Mouse (Mus musculus) liver, embryonic 14.5 days (tissue): Measurements from ENCODE around the gene Kif3a. TPM values are rescaled to one million over a fixed set of nuclear protein-coding genes. Genes with fewer than 3 reads are reported as not detected.

ENCODE experiments used
- ATAC-seq: fragments of 200-750 bp; cut with Nextera tagmentation; 2 replicates; pipeline ENCODE4 v1.8.0; 2017; ENCODE audit warnings: moderate number of reproducible peaks, mild to moderate bottlenecking, moderate library complexity; ENCODE audit not compliant: insufficient read depth
- DNase-seq, 3 experiments: peaks; one replicate each; pipeline ENCODE4 v3.0.0-alpha.2; 2012 to 2013; ENCODE audit warnings: low read depth in 3 of 3, low spot score in 3 of 3
- H3K27ac ChIP-seq: fragments of 300-500 bp; sonication (generic); 2 replicates; pipeline ENCODE4 v1.5.1; 2014; ENCODE audit warnings: moderate library complexity, mild to moderate bottlenecking, control low read depth, inconsistent platforms
- H3K27me3 ChIP-seq: fragments of 300-500 bp; sonication (generic); 2 replicates; pipeline ENCODE4 v1.6.1; 2014; ENCODE audit warnings: mild to moderate bottlenecking, low read length, moderate library complexity; ENCODE audit not compliant: control insufficient read depth, insufficient read depth
- H3K36me3 ChIP-seq: fragments of 300-500 bp; sonication (generic); replicated peaks from 2 replicates; pipeline ENCODE4 v1.6.1; 2014; ENCODE audit warnings: low read depth; ENCODE audit not compliant: control insufficient read depth, insufficient read depth
- H3K4me1 ChIP-seq, 2 experiments: fragments of 200-500 bp in 1 of 2; fragments of 300-500 bp in 1 of 2; sonication (generic) in 1 of 2; replicated peaks; 2 replicates each; pipeline ENCODE4 v1.6.1; 2012 to 2014; ENCODE audit warnings: antibody characterized with exemption in 1 of 2, inconsistent platforms in 1 of 2, low read length in 1 of 2; ENCODE audit not compliant: control insufficient read depth in 2 of 2, insufficient read depth in 2 of 2
- H3K4me2 ChIP-seq: fragments of 300-500 bp; sonication (generic); 2 replicates; pipeline ENCODE4 v1.6.1; 2014; ENCODE audit warnings: low read depth, mild to moderate bottlenecking, control low read depth, moderate library complexity
- H3K4me3 ChIP-seq, 2 experiments: fragments of 200-500 bp in 1 of 2; fragments of 300-500 bp in 1 of 2; sonication (generic) in 1 of 2; 2 replicates each; pipeline ENCODE4 v1.5.1; 2012 to 2014; ENCODE audit warnings: low read depth in 2 of 2, low read length in 2 of 2, mild to moderate bottlenecking in 2 of 2, control low read depth in 1 of 2, inconsistent platforms in 1 of 2, moderate library complexity in 1 of 2; ENCODE audit not compliant: insufficient read depth in 1 of 2
- H3K9ac ChIP-seq: fragments of 300-500 bp; sonication (generic); replicated peaks from 2 replicates; pipeline ENCODE4 v1.6.1; 2014; ENCODE audit warnings: mild to moderate bottlenecking, control low read depth, moderate library complexity
- H3K9me3 ChIP-seq: fragments of 300-500 bp; sonication (generic); 2 replicates; pipeline ENCODE4 v1.6.1; 2016; ENCODE audit warnings: low read length, mixed read lengths; ENCODE audit not compliant: control insufficient read depth
- CTCF ChIP-seq: IDR thresholded peaks from 2 replicates; pipeline ENCODE4 v1.5.1; 2016; ENCODE audit warnings: antibody characterized with exemption, low read depth, control low read depth
- EP300 ChIP-seq: IDR thresholded peaks from 2 replicates; pipeline ENCODE4 v1.6.1; 2016; ENCODE audit warnings: antibody characterized with exemption, low read depth
- WGBS: fragments of 180-500 bp; shearing (Covaris S2); extraction: QIAGEN DNeasy Blood & Tissue Kit; methylation state at CpG from one replicate; pipeline ENCODE4 v1.1.7; 2014; ENCODE audit not compliant: insufficient replicate concordance; 5-methylcytosine and 5-hydroxymethylcytosine counted together
- polyA plus RNA-seq, 2 experiments: library from polyadenylated mRNA; depleted of rRNA in 1 of 2; stranded (reverse) in 1 of 2; unstranded in 1 of 2; fragments of >200 nt; fragmentation: Nextera tagmentation in 1 of 2; extraction: Ambion mirVana in 1 of 2; gene quantifications; 2 replicates each; pipeline versions ENCODE4 v1.2.1 to v1.2.3; 2012 to 2014

Kif3a gene
- polyA plus RNA-seq, 2 experiments, result 3.3 to 6.4 TPM

DNA sequence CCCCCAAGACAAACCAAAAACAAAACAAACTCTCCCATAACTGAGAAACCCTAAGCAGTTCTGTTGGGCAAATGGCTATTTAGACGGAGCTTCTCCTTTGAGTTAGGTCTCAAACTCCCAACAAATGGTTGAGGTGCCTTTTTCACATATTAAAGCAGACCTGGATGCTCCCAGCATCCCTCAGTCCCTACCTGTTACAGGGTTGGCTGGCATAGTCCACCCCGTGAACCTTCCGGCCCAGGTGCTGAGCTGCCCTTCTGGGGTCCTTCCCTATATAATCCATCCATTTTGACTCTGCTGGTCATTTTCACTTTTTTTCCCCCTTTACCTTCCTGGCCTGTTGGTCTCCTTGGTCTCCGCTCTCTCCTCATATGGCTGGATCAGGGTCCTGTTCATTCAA is 533 bp upstream of the Kif3a start:
- WGBS, result 76% methylated on average over 4 of the region's 4 CpGs
- no peak overlapping the region for H3K27ac ChIP-seq
- no peak for ATAC-seq

DNA sequence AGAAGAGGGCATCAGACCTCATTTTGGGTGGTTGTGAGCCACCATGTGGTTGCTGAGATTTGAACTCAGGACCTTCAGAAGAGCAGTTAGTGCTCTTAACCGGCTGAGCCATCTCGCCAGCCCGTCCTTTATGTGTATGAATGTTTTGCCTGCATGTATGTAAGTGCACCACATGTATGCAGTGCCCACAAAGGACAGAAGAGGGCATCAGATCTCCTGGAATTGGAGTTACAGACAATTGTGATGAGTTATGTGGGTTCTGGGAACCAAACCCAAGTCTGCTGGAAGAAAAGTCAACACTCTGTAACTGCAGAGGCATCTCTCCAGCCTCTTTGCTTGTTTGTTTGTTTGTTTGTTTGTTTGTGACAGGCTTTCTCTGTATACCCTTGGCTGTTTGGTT is 13.4 kb downstream of the Kif3a start:
- 92% methylated on average over 3 of the region's 3 CpGs for WGBS

More for the DNA sequence above, 533 bp upstream of the Kif3a start:
- TF ChIP-seq EP300 (no peak), CTCF (no peak)
- DNase-seq, result no peak
- H3K9me3 ChIP-seq, result no peaks in the 10 kb centered on the region
- peak overlapping the region in 1 of 2 experiments; percentile 68; a peak in 2 of 4 replicates for H3K4me3 ChIP-seq
- H3K9ac ChIP-seq, result peak overlapping the region; percentile 28; the same call in 1 of the 2 replicates
- peak overlapping the region; percentile 69 for H3K4me2 ChIP-seq
- H3K36me3 ChIP-seq, result no peaks in the 10 kb centered on the region
- H3K4me1 ChIP-seq, result peaks cover 14 to 17% of the 10 kb centered on the region in 2 experiments
- H3K27me3 ChIP-seq, result no peaks in the 10 kb centered on the region

DNA sequence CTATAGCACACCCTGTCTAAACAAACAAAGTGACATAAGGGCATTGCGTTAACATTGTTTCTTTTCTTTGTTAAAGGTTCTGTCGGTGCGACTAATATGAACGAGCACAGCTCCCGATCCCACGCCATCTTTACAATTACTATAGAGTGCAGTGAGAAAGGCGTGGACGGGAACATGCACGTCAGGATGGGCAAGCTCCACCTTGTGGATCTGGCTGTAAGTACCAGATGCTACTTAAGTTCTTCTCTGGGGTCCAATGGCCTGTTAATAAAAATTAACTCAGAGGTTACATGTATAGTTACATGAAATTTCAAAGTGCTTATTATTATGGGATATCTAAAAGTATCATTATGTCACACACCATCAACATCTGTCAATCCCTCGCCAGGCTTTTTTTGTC is 16.0 kb downstream of the Kif3a start:
- DNase-seq (no peak), ATAC-seq (no peak)
- Histone ChIP-seq H3K4me2 (no peak overlapping the region), H3K36me3 (no peaks in the 10 kb centered on the region; the same call in 1 of the 2 replicates), H3K27ac (no peak overlapping the region), H3K9me3 (no peaks in the 10 kb centered on the region), H3K4me3 (no peak overlapping the region), H3K27me3 (no peaks in the 10 kb centered on the region), H3K9ac (no peak overlapping the region), H3K4me1 (no peaks in the 10 kb centered on the region; a peak in 1 of 4 replicates)
- TF ChIP-seq CTCF (peak; percentile 43), EP300 (no peak)
- 79% methylated on average over 10 of the region's 10 CpGs for WGBS

More for the DNA sequence above, 13.4 kb downstream of the Kif3a start:
- no peak overlapping the region for H3K4me2 ChIP-seq
- DNase-seq (no peak), ATAC-seq (no peak)
- no peak overlapping the region for H3K4me3 ChIP-seq
- TF ChIP-seq EP300, result no peak
- TF ChIP-seq CTCF, result peak; percentile 50
- no peaks in the 10 kb centered on the region for H3K27me3 ChIP-seq
- no peaks in the 10 kb centered on the region for H3K9me3 ChIP-seq
- H3K4me1 ChIP-seq, result no peaks in the 10 kb centered on the region; a peak in 1 of 4 replicates
- H3K27ac ChIP-seq, result no peak overlapping the region
- H3K9ac ChIP-seq, result no peak overlapping the region
- H3K36me3 ChIP-seq, result no peaks in the 10 kb centered on the region; the same call in 1 of the 2 replicates

DNA sequence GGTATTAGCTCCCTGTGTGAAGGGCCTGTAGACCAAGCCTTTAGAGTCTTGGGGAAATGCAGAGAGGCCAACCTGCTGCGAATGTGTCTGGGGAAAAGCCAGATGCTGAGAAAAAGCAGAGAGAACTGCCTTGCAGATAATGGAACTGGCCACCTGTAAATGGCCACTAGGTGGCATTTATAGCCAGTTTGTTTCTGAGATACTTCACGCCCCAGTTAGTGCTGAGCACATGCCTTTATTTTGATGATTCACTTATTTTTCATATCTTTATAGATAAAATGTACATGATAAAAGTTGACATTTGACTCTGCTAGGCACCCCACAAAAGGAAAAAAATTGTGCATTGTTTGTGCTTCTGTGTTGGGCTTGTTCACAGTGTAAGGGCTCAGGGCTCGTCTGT is 17.7 kb downstream of the Kif3a start:
- H3K4me2 ChIP-seq, result no peak overlapping the region
- no peaks in the 10 kb centered on the region; a peak in 1 of 4 replicates for H3K4me1 ChIP-seq
- 46% methylated on average over 3 of the region's 3 CpGs for WGBS
- no peak overlapping the region for H3K9ac ChIP-seq
- H3K9me3 ChIP-seq, result no peaks in the 10 kb centered on the region
- no peak overlapping the region for H3K4me3 ChIP-seq
- DNase-seq (peak in 1 of 3 experiments; percentile 22), ATAC-seq (no peak)
- H3K36me3 ChIP-seq, result no peaks in the 10 kb centered on the region; the same call in 1 of the 2 replicates
- H3K27ac ChIP-seq, result no peak overlapping the region
- peak; percentile 78 for TF ChIP-seq CTCF
- TF ChIP-seq EP300, result no peak
- H3K27me3 ChIP-seq, result no peaks in the 10 kb centered on the region

DNA sequence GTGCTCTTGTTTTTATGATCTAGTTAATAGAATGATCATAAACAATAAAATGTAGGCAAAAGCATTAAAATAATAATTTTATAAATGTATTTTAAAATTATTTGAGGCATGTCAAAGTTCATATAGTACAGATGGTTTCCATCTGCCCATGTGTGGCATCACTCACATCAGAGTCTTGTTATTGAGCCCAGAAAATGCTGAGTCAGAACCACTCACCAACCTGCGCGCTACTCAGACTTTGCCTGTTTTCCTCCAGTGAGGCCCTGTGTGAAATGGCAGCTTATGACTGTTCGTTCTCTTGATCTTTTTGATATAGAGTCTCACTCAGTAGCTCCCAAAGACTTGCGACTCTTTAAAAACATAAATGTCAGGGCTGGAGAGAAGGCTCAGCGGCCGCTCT is 18.3 kb downstream of the Kif3a start:
- no peak overlapping the region for H3K4me3 ChIP-seq
- H3K27ac ChIP-seq, result no peak overlapping the region; the same call in 1 of the 2 replicates
- no peak overlapping the region for H3K4me2 ChIP-seq
- DNase-seq, result no peak
- no peaks in the 10 kb centered on the region for H3K9me3 ChIP-seq
- no peak overlapping the region for H3K9ac ChIP-seq
- H3K36me3 ChIP-seq, result no peaks in the 10 kb centered on the region; the same call in 1 of the 2 replicates
- ATAC-seq, result no peak
- no peak for TF ChIP-seq CTCF
- no peak for TF ChIP-seq EP300
- 69% methylated on average over 6 of the region's 6 CpGs for WGBS
- peaks cover 0 to 2% of the 10 kb centered on the region in 2 experiments; a peak in 3 of 4 replicates for H3K4me1 ChIP-seq
- no peaks in the 10 kb centered on the region for H3K27me3 ChIP-seq
